Mouse (Mus musculus) retina, postnatal 7 days (tissue): Measurements from ENCODE around the gene Atp6v1g3.

ENCODE experiments used
- DNase-seq: peaks from one replicate; pipeline ENCODE4 v3.0.0-alpha.2; 2012; ENCODE audit warnings: low read depth, low spot score

The Atp6v1g3 gene

DNA sequence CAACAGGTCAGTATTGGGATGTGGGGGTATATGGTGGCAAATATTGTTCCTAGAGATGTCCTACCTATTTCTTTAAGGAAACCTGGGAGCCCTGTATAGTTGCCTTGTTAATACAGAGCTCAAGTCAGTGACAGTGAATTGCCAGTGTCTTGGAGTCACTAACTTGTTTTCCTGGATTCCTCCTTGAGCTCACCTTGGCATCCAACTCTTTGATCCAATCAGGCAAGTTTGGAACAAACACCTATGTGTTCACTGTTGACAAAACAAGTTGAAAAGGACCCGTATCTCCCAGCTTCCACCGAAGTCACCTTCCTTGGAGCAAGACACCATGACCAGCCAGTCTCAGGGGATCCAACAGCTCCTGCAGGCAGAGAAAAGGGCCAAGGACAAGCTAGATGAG lies at the start of gene Atp6v1g3:
Gene Atp6v1g3 (plus strand): TSS at position 301 of the 400 bp plus-strand sequence.
- no peak for DNase-seq

DNA sequence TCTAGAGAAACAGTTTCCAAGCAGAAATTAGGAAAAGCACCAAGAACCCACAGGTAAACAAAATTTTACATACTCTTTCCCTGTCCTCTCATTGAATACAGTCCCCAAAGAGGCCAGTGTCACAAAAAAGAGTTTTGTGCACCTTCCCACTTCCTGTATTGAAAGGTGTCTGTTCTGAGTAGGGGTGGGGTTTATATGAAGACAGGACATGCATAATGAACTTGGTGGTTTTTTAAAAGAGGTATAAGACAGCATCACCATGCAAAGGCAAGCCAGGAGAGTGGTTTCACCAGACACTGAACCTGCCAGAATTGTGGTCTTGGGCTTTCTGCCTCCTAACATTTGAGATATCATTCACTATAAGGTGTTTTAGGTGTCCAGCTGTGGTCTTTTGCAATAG lies 40.5 kb upstream of the Atp6v1g3 start:
- DNase-seq, result no peak

DNA sequence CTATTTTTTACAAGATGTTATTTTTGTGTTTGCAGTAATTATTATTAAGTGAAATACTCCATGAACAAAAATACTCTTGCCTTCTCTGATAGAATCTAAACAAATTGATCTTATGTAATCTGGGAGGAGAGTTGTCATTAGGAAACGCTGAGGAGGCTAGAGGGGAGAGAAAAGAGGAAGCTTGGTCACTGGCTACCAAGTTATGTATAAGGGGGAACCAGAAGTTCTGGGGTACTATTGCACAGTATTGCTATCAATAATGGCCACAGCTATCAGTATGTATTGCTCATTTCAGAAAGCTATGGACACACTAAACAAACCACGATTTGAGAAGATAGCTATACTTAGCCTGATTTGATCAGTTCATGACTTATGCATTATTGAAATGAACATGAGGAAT lies 36.3 kb upstream of the Atp6v1g3 start:
- DNase-seq, result no peak

DNA sequence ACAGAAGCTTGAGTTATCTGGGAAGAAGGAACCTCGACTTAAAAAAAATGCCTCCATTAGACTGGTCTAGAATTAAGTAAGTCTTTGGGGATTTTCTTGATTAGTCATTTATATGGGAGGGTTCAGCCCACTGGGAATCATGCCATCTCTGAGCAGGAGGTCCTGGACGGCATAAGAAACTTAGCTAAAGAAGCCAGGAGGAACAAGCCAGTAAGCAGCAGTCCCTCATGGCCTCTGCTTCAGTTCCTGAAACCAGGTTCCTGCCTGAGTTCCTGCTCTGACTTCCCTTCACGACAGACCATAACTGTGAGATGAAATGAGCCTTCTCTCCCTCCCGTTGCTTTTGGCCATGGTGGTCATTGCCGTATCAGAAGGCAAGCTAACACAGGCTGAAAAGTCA lies 29.6 kb upstream of the Atp6v1g3 start:
- DNase-seq, result no peak

DNA sequence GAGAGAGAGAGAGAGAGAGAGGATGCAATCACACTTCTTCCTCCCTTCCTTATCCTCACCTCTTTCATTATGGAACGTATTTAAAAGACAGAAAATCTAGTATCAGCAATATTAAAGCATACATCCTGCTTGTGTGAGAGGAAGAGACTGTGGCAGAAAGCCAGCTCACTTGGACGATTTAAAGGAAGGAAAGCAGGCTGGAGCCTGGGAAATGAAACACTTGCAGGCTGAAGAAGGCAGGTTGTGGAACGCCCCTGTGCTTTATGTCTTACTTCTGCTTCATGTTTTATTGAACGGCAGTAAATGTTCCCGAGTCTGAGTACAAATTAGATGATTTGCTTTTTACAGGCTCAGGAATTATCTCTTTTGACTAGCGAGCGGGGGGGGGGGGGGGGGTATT lies 29.1 kb upstream of the Atp6v1g3 start:
- no peak for DNase-seq

DNA sequence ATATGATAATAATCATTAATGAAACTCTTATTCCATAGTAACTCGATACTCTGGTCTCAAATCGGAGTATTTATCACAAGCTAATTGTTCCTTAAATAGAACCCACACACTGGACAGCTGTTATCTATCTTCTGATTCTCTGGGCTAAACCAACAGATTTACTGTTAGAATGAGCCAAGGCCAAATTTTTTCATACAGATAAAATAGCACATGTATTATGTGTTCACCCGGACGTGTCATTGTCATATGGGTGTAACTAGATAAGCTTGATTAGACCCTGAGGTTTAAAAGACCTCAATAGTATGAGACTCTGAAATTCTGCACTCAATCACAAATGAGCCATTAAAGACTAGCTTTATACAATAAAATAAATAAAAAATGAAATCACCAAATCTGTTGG lies 28.4 kb upstream of the Atp6v1g3 start:
- DNase-seq, result no peak

DNA sequence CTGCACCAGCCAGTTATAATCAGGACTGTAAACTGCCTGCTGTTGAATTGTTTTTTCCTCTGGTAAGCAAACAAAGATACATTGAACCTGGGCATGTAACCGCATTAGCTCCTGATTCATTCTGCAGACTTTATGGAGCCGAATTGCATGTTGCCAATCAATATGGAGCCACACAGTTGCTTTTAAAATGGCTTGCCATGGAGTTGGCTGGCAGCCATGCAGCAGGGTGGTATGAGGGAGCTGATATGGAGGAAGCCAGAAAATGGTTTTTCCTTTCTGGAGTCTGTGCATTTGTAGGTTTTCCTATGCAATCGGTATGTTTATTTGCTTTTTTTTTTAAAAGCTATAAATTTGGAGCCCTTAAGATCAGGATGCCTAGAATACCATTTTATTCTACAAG lies 28.0 kb upstream of the Atp6v1g3 start:
- DNase-seq, result no peak

DNA sequence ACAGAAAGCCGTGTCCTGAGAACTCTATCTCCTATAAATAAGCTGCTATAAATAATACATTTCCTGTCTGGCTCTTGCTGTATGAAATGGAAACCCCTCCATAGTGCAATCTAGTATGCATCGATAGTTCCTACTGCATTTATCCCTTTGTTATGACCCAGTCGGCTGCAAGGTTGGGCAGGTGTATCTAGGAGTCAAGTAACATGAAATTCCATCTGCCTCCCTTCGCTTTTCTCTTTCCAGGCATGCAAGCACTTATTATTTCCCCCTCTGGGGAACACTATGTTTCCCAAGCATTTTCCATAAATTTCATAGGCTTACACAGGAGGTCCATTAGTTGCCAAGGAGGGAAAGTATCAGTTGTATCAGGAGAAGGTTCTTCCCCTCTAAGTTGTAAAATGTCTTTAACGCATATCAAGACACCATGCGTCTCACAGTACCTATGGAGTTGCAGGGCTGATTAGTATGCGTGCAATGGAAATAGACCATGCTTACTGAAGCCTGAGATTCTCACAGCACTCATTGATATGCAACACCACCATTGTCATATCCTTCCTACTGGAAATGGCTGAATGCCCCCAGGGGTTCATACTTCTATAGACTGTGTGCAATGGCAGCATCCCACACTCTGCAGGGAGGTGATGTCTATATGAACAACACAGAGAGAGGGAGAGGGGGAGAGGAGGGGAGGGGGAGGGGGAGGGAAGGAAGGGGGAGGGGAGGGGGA lies 26.9 kb upstream of the Atp6v1g3 start:
- DNase-seq, result no peak

DNA sequence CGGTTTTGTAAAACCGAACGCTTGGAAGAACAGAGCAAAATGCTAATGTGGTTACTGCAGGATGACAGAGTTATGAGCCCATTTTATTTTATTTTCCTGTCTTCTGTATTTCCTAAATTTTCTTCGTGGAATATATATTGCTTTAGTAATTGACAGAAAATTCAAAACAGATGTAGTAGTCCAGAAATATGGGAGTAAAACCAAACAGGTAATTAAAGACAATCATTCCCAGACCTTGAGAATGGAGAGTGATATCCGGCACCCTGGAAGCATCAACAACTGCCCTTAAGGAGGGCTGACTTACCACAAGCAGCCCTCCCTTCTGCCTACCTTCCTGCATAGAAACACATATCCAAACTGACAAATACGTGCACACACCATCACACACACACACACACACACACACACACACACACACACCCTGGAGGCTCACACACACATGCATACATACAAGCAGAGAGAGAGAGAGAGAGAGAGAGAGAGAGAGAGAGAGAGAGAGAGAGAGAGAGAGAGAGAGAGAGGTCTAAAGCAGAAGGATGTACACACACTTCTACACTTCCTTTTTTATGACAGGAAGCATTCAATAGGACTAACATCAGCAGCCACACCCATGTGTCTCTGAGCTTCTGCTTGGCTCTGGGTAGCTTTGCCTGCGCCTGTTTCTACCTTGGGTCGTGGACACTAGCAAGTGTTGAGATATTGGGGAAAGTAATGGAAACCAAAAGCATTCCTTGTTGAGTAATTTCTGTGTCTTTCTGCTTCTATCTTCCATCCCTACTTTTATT lies 25.6 kb upstream of the Atp6v1g3 start:
- DNase-seq, result no peak

DNA sequence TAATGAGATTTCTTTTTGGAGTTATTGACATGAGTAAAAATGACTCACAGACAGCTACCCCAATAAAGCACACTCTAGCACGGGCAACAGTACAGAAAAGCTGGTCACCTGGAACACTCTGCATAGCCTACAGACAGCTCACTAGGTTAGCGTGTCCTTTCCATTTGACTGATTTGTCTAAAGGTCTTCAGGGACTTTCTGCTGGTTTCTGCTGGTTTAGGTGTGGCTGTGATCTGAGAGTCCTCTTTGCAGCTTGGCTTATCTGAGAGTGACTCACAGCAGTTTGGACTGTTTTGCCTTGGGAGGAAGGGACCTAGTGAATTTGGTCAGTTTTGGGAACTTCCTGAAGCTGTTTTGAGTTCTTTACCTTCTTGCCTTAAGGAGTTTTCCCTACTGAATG lies 24.8 kb upstream of the Atp6v1g3 start:
- no peak for DNase-seq

DNA sequence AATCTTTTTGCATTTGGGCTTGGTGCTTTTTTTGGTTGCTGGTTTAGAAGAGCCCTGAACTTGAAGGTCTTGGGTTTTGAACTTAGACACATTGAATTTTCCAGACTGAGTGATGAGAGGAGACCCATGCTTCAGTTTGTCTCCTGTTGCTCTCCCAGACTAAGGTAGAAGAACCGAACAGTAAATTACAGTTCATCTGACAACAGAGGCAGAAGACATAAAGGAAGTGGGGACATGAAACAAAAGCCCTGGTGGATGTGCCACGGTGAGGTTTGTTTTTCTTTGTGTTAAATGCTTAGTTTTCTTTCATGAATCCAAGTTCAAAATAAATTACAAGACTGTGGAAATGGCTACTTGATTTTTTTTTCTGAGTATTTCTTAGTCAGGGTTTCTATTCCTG lies 22.6 kb upstream of the Atp6v1g3 start:
- no peak for DNase-seq

DNA sequence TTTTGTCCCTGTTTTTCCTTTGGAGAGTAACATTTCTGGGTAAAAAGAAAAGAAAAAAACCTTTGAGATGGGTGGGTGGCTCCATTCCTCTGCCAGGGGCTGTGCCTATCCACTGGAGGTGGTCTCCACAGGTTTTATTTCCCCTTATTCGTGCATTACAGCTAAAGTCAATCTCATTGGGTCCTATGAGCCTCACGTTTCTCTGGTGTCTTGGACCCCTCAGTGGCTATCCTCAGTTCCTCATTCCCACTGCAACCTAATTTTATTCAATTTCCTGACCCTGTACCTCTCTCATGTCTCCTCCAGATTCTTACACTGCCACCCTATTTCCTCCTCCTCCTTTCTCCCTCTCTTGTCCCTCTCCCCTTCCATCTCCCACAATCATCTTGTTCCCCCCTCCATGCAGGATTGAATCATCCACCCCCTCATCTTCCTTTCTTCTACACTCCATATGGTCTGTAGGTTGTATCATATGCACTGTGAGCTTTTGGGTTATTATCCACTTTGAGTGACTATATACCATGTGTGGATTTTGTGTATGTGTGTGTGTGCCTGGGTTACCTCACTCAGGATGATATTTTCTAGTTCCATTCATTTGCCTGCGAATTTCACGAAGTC lies 17.3 kb upstream of the Atp6v1g3 start:
- no peak for DNase-seq

DNA sequence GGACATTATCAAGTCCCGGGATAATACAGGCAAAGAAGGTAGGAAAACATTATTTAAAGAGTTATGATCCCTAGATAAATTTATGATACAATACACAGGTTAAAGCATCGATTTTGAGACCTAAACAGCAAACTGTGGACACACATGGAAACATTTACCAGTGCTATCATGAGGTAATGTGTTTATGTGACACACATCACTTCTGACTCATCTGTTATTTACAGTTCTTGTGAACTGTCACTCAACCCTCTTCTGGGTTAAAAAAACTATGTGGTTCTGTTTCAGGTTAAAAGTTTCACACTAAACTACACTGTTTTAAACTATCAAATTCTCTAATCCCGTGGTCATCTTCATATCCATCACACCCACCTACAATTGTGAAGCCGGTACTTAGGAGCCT lies 14.8 kb upstream of the Atp6v1g3 start:
- DNase-seq, result no peak

DNA sequence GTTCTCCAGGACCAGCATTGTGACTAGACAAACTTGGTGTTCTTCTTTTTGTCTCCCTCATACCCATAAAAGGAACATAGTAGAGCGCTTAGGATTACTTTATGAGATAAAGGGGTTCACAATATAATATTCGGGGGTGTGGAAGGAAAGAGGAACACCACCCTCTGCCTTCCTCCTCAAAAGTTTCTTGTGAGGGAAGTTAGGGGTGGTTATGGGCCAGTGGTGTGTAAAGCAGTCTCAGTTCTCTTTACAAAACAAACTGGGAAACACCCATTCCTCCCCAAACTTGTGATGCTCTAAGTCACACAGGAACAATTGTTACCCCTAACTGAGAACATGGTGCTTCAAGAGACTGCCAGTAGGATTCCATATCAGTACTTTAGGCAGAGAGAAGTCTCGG lies 12.0 kb upstream of the Atp6v1g3 start:
- no peak for DNase-seq

DNA sequence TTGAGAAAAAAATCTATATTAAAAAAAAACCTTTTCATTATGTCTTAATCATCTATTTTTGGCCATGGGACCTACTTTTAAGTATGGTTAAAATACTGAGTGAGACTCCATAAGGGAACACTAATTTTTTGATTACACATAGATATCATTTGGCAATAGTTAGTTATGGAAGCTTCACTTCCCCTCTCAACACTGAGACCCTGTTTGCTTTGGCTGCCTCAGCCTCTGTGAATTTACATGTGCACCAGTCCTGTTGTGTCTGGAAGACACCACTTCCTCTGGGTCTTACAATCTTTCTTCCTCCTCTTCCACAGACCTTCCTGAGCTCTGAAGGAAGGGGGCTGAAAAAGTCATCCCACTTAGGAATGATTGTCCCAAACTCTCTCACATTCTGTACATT lies 11.1 kb upstream of the Atp6v1g3 start:
- no peak for DNase-seq

DNA sequence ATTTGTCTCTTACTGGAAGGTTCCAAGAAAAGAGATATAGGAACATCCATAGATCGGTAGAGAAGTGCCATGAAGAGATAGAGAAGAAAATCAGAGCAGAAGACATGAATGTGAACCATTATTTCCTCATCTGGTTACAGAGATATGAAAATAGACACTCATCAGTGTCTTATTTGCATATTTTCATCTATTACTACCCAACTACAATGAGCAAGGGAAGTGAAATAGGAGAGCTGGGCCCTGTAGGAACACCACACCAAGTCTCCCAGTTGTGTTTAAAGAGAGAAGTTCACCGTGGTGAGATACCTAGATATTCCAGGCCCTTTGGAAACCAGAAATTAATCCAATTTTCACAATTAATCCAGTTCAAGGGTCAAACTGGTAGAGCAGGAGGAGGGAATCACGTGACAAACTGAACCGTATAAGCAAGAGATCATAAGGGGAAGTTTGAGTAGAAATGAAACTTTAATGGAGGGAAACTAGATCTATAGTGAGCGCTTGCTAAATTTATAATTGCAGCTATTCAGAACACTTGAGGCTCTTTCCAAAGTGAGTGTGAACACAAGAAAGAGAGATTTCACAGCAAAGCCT lies 6.0 kb upstream of the Atp6v1g3 start:
- no peak for DNase-seq

DNA sequence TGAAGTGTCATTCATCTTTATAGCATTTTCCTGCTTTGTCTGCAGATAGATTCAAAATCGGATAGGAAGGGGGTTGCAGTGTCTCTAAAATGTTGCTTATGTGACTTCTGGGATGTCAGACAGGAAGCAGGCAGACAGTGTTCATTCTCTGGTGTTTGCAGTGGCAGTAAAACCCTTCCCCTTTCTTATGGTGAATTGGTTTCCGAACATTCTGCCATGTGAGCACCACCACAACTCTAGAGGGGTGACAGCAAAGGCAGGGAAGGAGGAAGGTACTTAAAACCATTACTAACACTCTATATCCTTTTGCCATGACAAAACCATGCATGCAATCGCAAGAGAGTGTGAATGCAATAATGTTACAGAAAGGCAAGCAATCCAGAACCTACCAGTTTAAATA lies 1.4 kb downstream of the Atp6v1g3 start:
- DNase-seq, result no peak

DNA sequence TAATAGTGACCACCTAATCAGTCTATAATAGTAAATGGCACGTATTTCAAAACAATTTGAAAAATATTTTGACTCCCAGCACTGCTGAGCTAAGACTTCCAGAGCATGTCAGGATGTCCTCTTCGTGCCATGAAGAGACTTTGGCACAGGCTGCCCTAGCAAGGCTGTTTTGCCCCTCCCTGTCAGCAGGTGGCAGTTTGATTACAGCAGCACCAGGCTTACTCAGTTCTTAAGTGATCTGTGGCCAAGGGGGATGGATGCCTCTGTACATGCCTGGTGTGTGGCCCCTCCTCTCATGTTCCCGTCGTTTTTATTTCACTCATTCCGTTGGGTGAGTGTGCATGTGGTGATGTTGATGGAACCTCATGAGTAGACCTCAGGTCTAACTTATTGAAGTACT lies 2.3 kb downstream of the Atp6v1g3 start:
- DNase-seq, result no peak

DNA sequence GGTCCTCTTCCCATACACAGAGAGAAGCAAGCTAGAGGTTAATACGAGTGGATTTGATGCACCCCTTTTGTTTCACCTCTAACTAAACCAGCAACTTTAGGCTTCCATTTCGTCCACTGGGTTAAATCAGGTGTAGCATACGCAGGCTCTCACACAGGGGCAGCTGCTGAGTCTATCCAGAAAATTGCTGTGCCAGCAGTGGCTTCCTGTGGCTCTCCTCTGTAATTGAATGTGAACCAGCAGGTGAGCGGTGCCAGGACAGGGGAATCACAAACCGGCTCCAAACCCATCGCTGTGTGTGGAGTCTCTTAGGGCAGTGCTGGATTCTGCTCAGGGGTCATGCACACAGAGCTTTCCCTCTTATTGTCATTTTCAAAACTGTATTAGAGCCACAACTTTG lies 7.6 kb downstream of the Atp6v1g3 start:
- DNase-seq, result no peak

DNA sequence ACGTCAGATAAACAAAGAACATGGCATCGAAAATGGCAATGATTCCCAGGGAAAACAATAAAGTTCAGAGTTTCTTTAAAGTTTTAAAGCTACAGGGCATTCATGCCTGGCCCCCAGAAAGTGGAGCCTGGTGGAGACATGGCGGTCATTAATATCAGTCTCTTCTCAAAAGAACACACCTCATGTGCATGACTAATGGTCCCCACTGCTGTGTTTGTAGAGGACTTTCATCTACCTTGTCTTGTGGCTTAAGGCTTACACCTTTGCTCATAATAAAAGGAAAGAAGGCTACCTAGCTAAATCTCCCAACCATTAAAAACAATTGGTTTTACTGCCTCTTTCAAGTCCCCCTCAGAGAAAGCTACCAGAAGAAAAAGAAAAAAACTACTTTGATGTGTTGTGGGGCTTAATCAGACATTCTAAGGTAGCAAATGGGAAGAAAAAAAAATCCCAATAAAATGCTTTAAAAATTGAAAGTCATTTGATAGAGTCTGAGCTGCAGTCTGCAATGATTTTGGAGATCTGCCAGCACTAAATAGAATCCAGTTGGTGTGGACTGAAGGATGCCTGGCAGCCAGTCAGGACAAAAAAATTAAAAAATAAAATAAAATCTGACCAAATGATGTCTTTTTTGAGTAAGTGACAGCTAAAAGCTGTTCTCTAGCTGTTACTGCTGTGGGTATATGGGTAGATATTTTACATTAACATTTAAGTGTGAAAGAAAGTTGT lies 9.0 kb downstream of the Atp6v1g3 start:
- no peak for DNase-seq

DNA sequence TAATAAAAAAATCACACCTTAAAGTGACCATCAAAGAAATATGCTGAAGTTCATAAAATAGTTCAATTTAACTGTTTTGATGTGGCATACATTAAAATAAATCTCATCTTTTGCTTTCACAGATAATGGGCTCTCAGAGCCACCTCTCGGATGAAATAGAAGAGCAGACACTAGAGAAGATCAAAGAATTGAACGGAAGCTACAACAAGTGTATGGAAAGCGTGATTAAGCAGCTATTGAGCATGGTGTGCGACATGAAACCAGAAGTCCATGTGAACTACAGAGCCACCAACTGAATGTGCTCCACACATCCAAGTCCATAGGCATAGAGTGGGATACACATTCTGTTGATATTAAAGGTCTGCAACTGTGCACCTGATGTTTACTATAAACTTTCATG lies 14.1 kb downstream of the Atp6v1g3 start:
- DNase-seq, result no peak

DNA sequence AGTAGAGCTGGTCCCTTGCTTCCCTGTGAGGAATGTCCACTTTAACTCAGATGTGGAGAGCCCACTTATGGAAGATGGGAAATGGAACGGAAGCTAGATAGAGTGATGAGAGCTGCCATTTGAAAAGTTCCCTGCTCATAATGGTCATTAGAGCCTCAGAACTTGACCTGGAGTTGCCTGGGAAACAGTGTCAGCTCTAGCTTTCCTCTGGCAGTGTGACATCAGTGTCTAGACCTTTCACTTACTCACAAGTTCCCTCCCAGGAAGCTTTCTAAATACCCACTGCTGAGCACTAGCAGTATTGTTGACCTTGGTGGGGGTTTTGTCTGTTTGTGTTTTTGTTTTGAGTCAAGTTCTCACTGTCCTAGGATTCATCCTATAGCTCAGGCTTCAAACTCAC lies 15.2 kb downstream of the Atp6v1g3 start:
- DNase-seq, result no peak
